Mouse (Mus musculus) embryo, embryonic 11.5 days (tissue): ENCODE results near the gene Rps19bp1.
A peak's percentile ranks its signal among the peaks of the same experiment; 100 is the strongest.

Experiments
- DNase-seq: peaks from one replicate; pipeline ENCODE4 v3.0.0-alpha.2; 2012; ENCODE audit warnings: low read depth, low spot score

Rps19bp1 gene

GRCm38 (mm10) chr15:80263610-80264575 is at the start of gene Rps19bp1:
TSS of gene Rps19bp1 (minus strand) at chr15:80264315.
- DNase-seq, result peak; percentile 90

- DNase-seq, result no peak
Measured at GRCm38 (mm10) chr15:80306146-80306545, 42.0 kb upstream of the Rps19bp1 start.

- DNase-seq, result no peak
Measured at GRCm38 (mm10) chr15:80304188-80304587, 40.1 kb upstream of the Rps19bp1 start.

- DNase-seq, result no peak
Measured at GRCm38 (mm10) chr15:80303779-80304178, 39.7 kb upstream of the Rps19bp1 start.

- no peak for DNase-seq
Measured at GRCm38 (mm10) chr15:80297146-80297545, 33.0 kb upstream of the Rps19bp1 start.

- peak; percentile 31 for DNase-seq
Measured at GRCm38 (mm10) chr15:80289436-80289835, 25.3 kb upstream of the Rps19bp1 start.

- no peak for DNase-seq
Measured at GRCm38 (mm10) chr15:80288036-80288435, 23.9 kb upstream of the Rps19bp1 start.

- no peak for DNase-seq
Measured at GRCm38 (mm10) chr15:80286851-80287415, 22.8 kb upstream of the Rps19bp1 start, which contains the start of gene Cacna1i. TSS of gene Cacna1i (plus strand) at chr15:80287238.

- no peak for DNase-seq
Measured at GRCm38 (mm10) chr15:80280646-80281045, 16.5 kb upstream of the Rps19bp1 start.

GRCm38 (mm10) chr15:80279053-80279452 is 14.9 kb upstream of the Rps19bp1 start:
- no peak for DNase-seq

- no peak for DNase-seq
Measured at GRCm38 (mm10) chr15:80278121-80278759, 14.1 kb upstream of the Rps19bp1 start.

- peak; percentile 66 for DNase-seq
Measured at GRCm38 (mm10) chr15:80277625-80278024, 13.5 kb upstream of the Rps19bp1 start.

- DNase-seq, result no peak
Measured at GRCm38 (mm10) chr15:80277107-80277506, 13.0 kb upstream of the Rps19bp1 start.

GRCm38 (mm10) chr15:80271858-80272396 is 7.8 kb upstream of the Rps19bp1 start:
- no peak for DNase-seq

GRCm38 (mm10) chr15:80266281-80266680 is 2.2 kb upstream of the Rps19bp1 start:
- DNase-seq, result peak; percentile 71

- DNase-seq, result no peak
Measured at GRCm38 (mm10) chr15:80261100-80261499, 3.0 kb downstream of the Rps19bp1 start.

GRCm38 (mm10) chr15:80260677-80261076 is 3.4 kb downstream of the Rps19bp1 start:
- DNase-seq, result peak; percentile 74

- DNase-seq, result no peak
Measured at GRCm38 (mm10) chr15:80259406-80260045, 4.6 kb downstream of the Rps19bp1 start.

- no peak for DNase-seq
Measured at GRCm38 (mm10) chr15:80258240-80259170, 5.6 kb downstream of the Rps19bp1 start.

GRCm38 (mm10) chr15:80257602-80258239 is 6.4 kb downstream of the Rps19bp1 start:
- no peak for DNase-seq
